Mouse (Mus musculus): ENCODE measurements at regions not wholly inside any gene's neighbourhood (a gene's known extent, or its start where the extent isn't known, plus 50 kb on each side); places are given as distances from the start of the nearest gene placed in this dataset.

GRCm38 (mm10) chr6:52368734-52369412, 55.6 kb downstream of the Evx1 start:
- 39% methylated on average over 12 of the region's 12 CpGs for WGBS

GRCm38 (mm10) chr6:52370806-52371360, 57.6 kb downstream of the Evx1 start:
- ATAC-seq: no peak
- WGBS: 76% methylated on average over 8 of the region's 8 CpGs
- no peaks in the 10 kb centered on the region for H3K36me3 ChIP-seq (ENCODE audit: control insufficient read depth, insufficient read depth)

More at GRCm38 (mm10) chr6:52368734-52369412, 55.6 kb downstream of the Evx1 start:
- Histone ChIP-seq H3K9ac (replicated peaks; ENCODE audit: low read depth, low read length) (no peak overlapping the region), H3K4me1 (replicated peaks; ENCODE audit: control insufficient read depth, insufficient read depth, low read length) (peaks cover 20% of the 10 kb centered on the region), H3K4me3 (replicated peaks; ENCODE audit: low read length) (no peak overlapping the region), H3K27ac (ENCODE audit: low read length) (no peak overlapping the region), H3K9me3 (ENCODE audit: control insufficient read depth, low read length) (no peaks in the 10 kb centered on the region), H3K27me3 (replicated peaks; ENCODE audit: control insufficient read depth, insufficient read depth, low read length) (no peaks in the 10 kb centered on the region), H3K4me2 (ENCODE audit: low read length) (no peak overlapping the region), H3K36me3 (ENCODE audit: control insufficient read depth, insufficient read depth) (no peaks in the 10 kb centered on the region)
- no peak for ATAC-seq

GRCm38 (mm10) chr6:52379146-52379545, 65.8 kb downstream of the Evx1 start:
- no peak for ATAC-seq

More at GRCm38 (mm10) chr6:52370806-52371360, 57.6 kb downstream of the Evx1 start:
- Histone ChIP-seq H3K27ac (ENCODE audit: low read length) (no peak overlapping the region), H3K9me3 (ENCODE audit: control insufficient read depth, low read length) (no peaks in the 10 kb centered on the region), H3K4me3 (replicated peaks; ENCODE audit: low read length) (no peak overlapping the region), H3K4me2 (ENCODE audit: low read length) (no peak overlapping the region), H3K9ac (replicated peaks; ENCODE audit: low read depth, low read length) (no peak overlapping the region), H3K27me3 (replicated peaks; ENCODE audit: control insufficient read depth, insufficient read depth, low read length) (no peaks in the 10 kb centered on the region), H3K4me1 (replicated peaks; ENCODE audit: control insufficient read depth, insufficient read depth, low read length) (peaks cover 15% of the 10 kb centered on the region)

GRCm38 (mm10) chr6:52379588-52379987, 66.3 kb downstream of the Evx1 start:
- H3K4me2 ChIP-seq (ENCODE audit: low read length): no peak overlapping the region
- 66% methylated on average over 5 of the region's 5 CpGs for whole genome bisulfite sequencing
- H3K4me1 ChIP-seq (replicated peaks; ENCODE audit: control insufficient read depth, insufficient read depth, low read length): no peaks in the 10 kb centered on the region
- no peak overlapping the region for H3K27ac ChIP-seq (ENCODE audit: low read length)
- no peak overlapping the region for H3K4me3 ChIP-seq (replicated peaks; ENCODE audit: low read length)
- no peak for ATAC-seq
- no peaks in the 10 kb centered on the region for H3K27me3 ChIP-seq (replicated peaks; ENCODE audit: control insufficient read depth, insufficient read depth, low read length)
- H3K9me3 ChIP-seq (ENCODE audit: control insufficient read depth, low read length): no peaks in the 10 kb centered on the region
- no peaks in the 10 kb centered on the region for H3K36me3 ChIP-seq (ENCODE audit: control insufficient read depth, insufficient read depth)
- H3K9ac ChIP-seq (replicated peaks; ENCODE audit: low read depth, low read length): no peak overlapping the region

More at GRCm38 (mm10) chr6:52379146-52379545, 65.8 kb downstream of the Evx1 start:
- H3K27ac ChIP-seq (ENCODE audit: low read length): no peak overlapping the region
- no peaks in the 10 kb centered on the region for H3K36me3 ChIP-seq (ENCODE audit: control insufficient read depth, insufficient read depth)
- H3K4me3 ChIP-seq (replicated peaks; ENCODE audit: low read length): no peak overlapping the region
- no peaks in the 10 kb centered on the region for H3K27me3 ChIP-seq (replicated peaks; ENCODE audit: control insufficient read depth, insufficient read depth, low read length)
- H3K9ac ChIP-seq (replicated peaks; ENCODE audit: low read depth, low read length): no peak overlapping the region
- WGBS: 77% methylated on average over 3 of the region's 3 CpGs
- no peaks in the 10 kb centered on the region for H3K9me3 ChIP-seq (ENCODE audit: control insufficient read depth, low read length)
- no peak overlapping the region for H3K4me2 ChIP-seq (ENCODE audit: low read length)
- H3K4me1 ChIP-seq (replicated peaks; ENCODE audit: control insufficient read depth, insufficient read depth, low read length): no peaks in the 10 kb centered on the region

- 86% methylated on average over 2 of the region's 2 CpGs for WGBS
- H3K36me3 ChIP-seq (ENCODE audit: control insufficient read depth, insufficient read depth): no peaks in the 10 kb centered on the region
- no peaks in the 10 kb centered on the region for H3K9me3 ChIP-seq (ENCODE audit: control insufficient read depth, low read length)
- no peaks in the 10 kb centered on the region for H3K4me1 ChIP-seq (replicated peaks; ENCODE audit: control insufficient read depth, insufficient read depth, low read length)
- H3K27ac ChIP-seq (ENCODE audit: low read length): no peak overlapping the region
- ATAC-seq: no peak
- H3K4me2 ChIP-seq (ENCODE audit: low read length): no peak overlapping the region
- H3K4me3 ChIP-seq (replicated peaks; ENCODE audit: low read length): no peak overlapping the region
- H3K27me3 ChIP-seq (replicated peaks; ENCODE audit: control insufficient read depth, insufficient read depth, low read length): no peaks in the 10 kb centered on the region
- H3K9ac ChIP-seq (replicated peaks; ENCODE audit: low read depth, low read length): no peak overlapping the region
These were observed 71.7 kb downstream of the Evx1 start for GRCm38 (mm10) chr6:52385044-52385443.

GRCm38 (mm10) chr6:52401404-52401803, 88.1 kb downstream of the Evx1 start:
- Histone ChIP-seq H3K9ac (replicated peaks; ENCODE audit: low read depth, low read length) (no peak overlapping the region), H3K4me1 (replicated peaks; ENCODE audit: control insufficient read depth, insufficient read depth, low read length) (no peaks in the 10 kb centered on the region), H3K36me3 (ENCODE audit: control insufficient read depth, insufficient read depth) (no peaks in the 10 kb centered on the region), H3K4me2 (ENCODE audit: low read length) (no peak overlapping the region), H3K27ac (ENCODE audit: low read length) (no peak overlapping the region), H3K27me3 (replicated peaks; ENCODE audit: control insufficient read depth, insufficient read depth, low read length) (no peaks in the 10 kb centered on the region), H3K4me3 (replicated peaks; ENCODE audit: low read length) (no peak overlapping the region), H3K9me3 (ENCODE audit: control insufficient read depth, low read length) (no peaks in the 10 kb centered on the region)
- 91% methylated on average over 5 of the region's 5 CpGs for WGBS
- ATAC-seq: no peak

GRCm38 (mm10) chr6:52409991-52410390, 96.7 kb downstream of the Evx1 start:
- Histone ChIP-seq H3K4me2 (ENCODE audit: low read length) (no peak overlapping the region), H3K4me1 (replicated peaks; ENCODE audit: control insufficient read depth, insufficient read depth, low read length) (no peaks in the 10 kb centered on the region), H3K4me3 (replicated peaks; ENCODE audit: low read length) (no peak overlapping the region), H3K27ac (ENCODE audit: low read length) (no peak overlapping the region), H3K9ac (replicated peaks; ENCODE audit: low read depth, low read length) (no peak overlapping the region), H3K36me3 (ENCODE audit: control insufficient read depth, insufficient read depth) (no peaks in the 10 kb centered on the region), H3K9me3 (ENCODE audit: control insufficient read depth, low read length) (no peaks in the 10 kb centered on the region), H3K27me3 (replicated peaks; ENCODE audit: control insufficient read depth, insufficient read depth, low read length) (no peaks in the 10 kb centered on the region)
- no peak for ATAC-seq
- WGBS: 93% methylated on average over 4 of the region's 4 CpGs

- Histone ChIP-seq H3K9me3 (ENCODE audit: control insufficient read depth, low read length) (no peaks in the 10 kb centered on the region), H3K27me3 (replicated peaks; ENCODE audit: control insufficient read depth, insufficient read depth, low read length) (no peaks in the 10 kb centered on the region), H3K4me1 (replicated peaks; ENCODE audit: control insufficient read depth, insufficient read depth, low read length) (no peaks in the 10 kb centered on the region), H3K27ac (ENCODE audit: low read length) (no peak overlapping the region), H3K4me3 (replicated peaks; ENCODE audit: low read length) (no peak overlapping the region), H3K4me2 (ENCODE audit: low read length) (no peak overlapping the region), H3K9ac (replicated peaks; ENCODE audit: low read depth, low read length) (no peak overlapping the region), H3K36me3 (ENCODE audit: control insufficient read depth, insufficient read depth) (no peaks in the 10 kb centered on the region)
- 90% methylated on average over 5 of the region's 5 CpGs for WGBS
- no peak for ATAC-seq
These were observed 97.4 kb downstream of the Evx1 start for GRCm38 (mm10) chr6:52410711-52411110.

GRCm38 (mm10) chr6:52411302-52411701, 98.0 kb downstream of the Evx1 start:
- 95% methylated on average over 2 of the region's 2 CpGs for WGBS
- H3K9me3 ChIP-seq (ENCODE audit: control insufficient read depth, low read length): no peaks in the 10 kb centered on the region
- no peak overlapping the region for H3K4me3 ChIP-seq (replicated peaks; ENCODE audit: low read length)
- no peak overlapping the region for H3K9ac ChIP-seq (replicated peaks; ENCODE audit: low read depth, low read length)
- H3K27me3 ChIP-seq (replicated peaks; ENCODE audit: control insufficient read depth, insufficient read depth, low read length): no peaks in the 10 kb centered on the region
- no peak overlapping the region for H3K27ac ChIP-seq (ENCODE audit: low read length)
- no peak for ATAC-seq
- no peak overlapping the region for H3K4me2 ChIP-seq (ENCODE audit: low read length)
- no peaks in the 10 kb centered on the region for H3K4me1 ChIP-seq (replicated peaks; ENCODE audit: control insufficient read depth, insufficient read depth, low read length)
- H3K36me3 ChIP-seq (ENCODE audit: control insufficient read depth, insufficient read depth): no peaks in the 10 kb centered on the region
